Mouse (Mus musculus) lung, postnatal 4 days (tissue): ENCODE measurements around the gene Insm2.
A peak's percentile ranks its signal among the peaks of the same experiment; 100 is the strongest.
"Not testable (repeated sequence)": the region's sequence is repeated elsewhere in the genome, so short reads cannot be mapped to it uniquely, and the experiment has no call there.

Experiments
- DNase-seq, 2 experiments: peaks; one replicate each; pipeline ENCODE4 v3.0.0; 2021

Insm2 gene

GRCm38 (mm10) chr12:55598887-55599561 is at the start of gene Insm2:
Gene Insm2, plus strand, starts transcription at chr12:55599427.
- peak in 1 of 2 experiments; percentile 22 for DNase-seq

- DNase-seq, result not testable (repeated sequence)
Measured at GRCm38 (mm10) chr12:55554901-55555300, 44.3 kb upstream of the Insm2 start.

GRCm38 (mm10) chr12:55557866-55558265 is 41.4 kb upstream of the Insm2 start:
- DNase-seq, result no peak

GRCm38 (mm10) chr12:55559184-55559855 is 39.9 kb upstream of the Insm2 start:
- no peak for DNase-seq

- peak in 1 of 2 experiments; percentile 12 for DNase-seq
Measured at GRCm38 (mm10) chr12:55560025-55560690, 39.1 kb upstream of the Insm2 start.

- DNase-seq, result no peak
Measured at GRCm38 (mm10) chr12:55563742-55564141, 35.5 kb upstream of the Insm2 start.

GRCm38 (mm10) chr12:55564187-55564963 is 34.9 kb upstream of the Insm2 start:
- no peak for DNase-seq

- DNase-seq, result no peak
Measured at GRCm38 (mm10) chr12:55565206-55565605, 34.0 kb upstream of the Insm2 start, which contains the start of gene Aldoart2. Gene Aldoart2, plus strand, starts transcription at chr12:55565239.

GRCm38 (mm10) chr12:55565867-55566266 is 33.4 kb upstream of the Insm2 start:
- DNase-seq, result no peak

GRCm38 (mm10) chr12:55566837-55567236 is 32.4 kb upstream of the Insm2 start:
- DNase-seq, result no peak

- no peak for DNase-seq
Measured at GRCm38 (mm10) chr12:55568466-55568865, 30.8 kb upstream of the Insm2 start.

- DNase-seq, result no peak
Measured at GRCm38 (mm10) chr12:55569676-55570075, 29.6 kb upstream of the Insm2 start.

- no peak for DNase-seq
Measured at GRCm38 (mm10) chr12:55570646-55571045, 28.6 kb upstream of the Insm2 start.

GRCm38 (mm10) chr12:55571181-55571580 is 28.0 kb upstream of the Insm2 start:
- no peak for DNase-seq

GRCm38 (mm10) chr12:55571661-55572060 is 27.6 kb upstream of the Insm2 start:
- no peak for DNase-seq

- no peak for DNase-seq
Measured at GRCm38 (mm10) chr12:55573089-55573488, 26.1 kb upstream of the Insm2 start.

- peak; percentile 19 to 37 for DNase-seq
Measured at GRCm38 (mm10) chr12:55573794-55574193, 25.4 kb upstream of the Insm2 start.

GRCm38 (mm10) chr12:55586936-55587335 is 12.3 kb upstream of the Insm2 start:
- DNase-seq, result not testable (repeated sequence)

GRCm38 (mm10) chr12:55598537-55598886 is 715 bp upstream of the Insm2 start:
- no peak for DNase-seq

GRCm38 (mm10) chr12:55599639-55600502 is 644 bp downstream of the Insm2 start:
- peak; percentile 75 to 79 for DNase-seq

- DNase-seq, result no peak
Measured at GRCm38 (mm10) chr12:55600503-55600994, 1.3 kb downstream of the Insm2 start.

- no peak for DNase-seq
Measured at GRCm38 (mm10) chr12:55604411-55604810, 5.2 kb downstream of the Insm2 start.
